19 mouse cellular contexts compared by ENCODE assay signal in the genomic region with DNA sequence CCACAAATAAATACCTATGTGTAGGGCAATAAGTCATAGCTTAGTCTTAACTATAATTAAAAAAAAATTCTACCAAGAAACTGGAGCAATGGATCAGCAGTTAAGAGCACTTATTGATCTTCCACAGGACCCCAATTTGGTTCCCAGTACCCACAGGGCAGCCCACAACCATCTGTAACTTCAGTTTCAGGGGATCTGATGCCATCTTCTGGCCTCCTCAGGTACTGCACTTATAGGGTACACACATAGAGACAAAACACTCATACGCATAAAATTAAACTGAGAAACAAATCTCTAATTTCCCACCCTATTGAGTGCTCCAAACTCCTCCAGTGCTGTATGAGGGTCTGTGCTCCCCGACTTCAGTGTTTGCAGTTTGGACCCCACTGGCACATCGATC. TPM values are rescaled to one million over a fixed set of nuclear protein-coding genes. Genes with fewer than 3 reads are reported as not detected.
DNase-seq lines count a peak whose midpoint lies in the region; ATAC-seq and TF ChIP-seq lines count a peak whose summit lies in the region.
"Had no signal": no experiment of that assay in that cellular context is flagged by ENCODE, and none has a peak within 500 bp of the region (broad histone marks: within the 10 kb centered on the region; RNA-seq: fewer than 3 reads in every experiment).

No protein-coding gene starts in this region.

- no peaks in the 10 kb centered on the region for H3K27me3 ChIP-seq in intestine, postnatal 0 days (replicated peaks; ENCODE audit: control insufficient read depth, insufficient read depth, low read length)
- H3K27me3 ChIP-seq in intestine, embryonic 15.5 days (replicated peaks), result no peaks in the 10 kb centered on the region
- H3K27me3 ChIP-seq in midbrain, embryonic 11.5 days (ENCODE audit: control insufficient read depth, insufficient read depth, low read length), result no peaks in the 10 kb centered on the region
- H3K27me3 ChIP-seq in midbrain, embryonic 10.5 days (ENCODE audit: low read depth, poor library complexity, severe bottlenecking), result no peaks in the 10 kb centered on the region
- no peaks in the 10 kb centered on the region for H3K27me3 ChIP-seq in forebrain, embryonic 10.5 days (ENCODE audit: poor library complexity, severe bottlenecking)
- H3K27me3 ChIP-seq: forebrain, embryonic 15.5 days; hindbrain, embryonic 15.5 days; midbrain, embryonic 12.5 days had no signal

- no peak for ATAC-seq in intestine, postnatal 0 days
- no peak for ATAC-seq in intestine, embryonic 15.5 days
- no peak for ATAC-seq in midbrain, embryonic 11.5 days (ENCODE audit: low FRiP score)
- no peak for ATAC-seq in erythroid progenitor cell, adult 5-6 weeks (replicated peaks; ENCODE audit: low FRiP score, poor library complexity, severe bottlenecking)
- ATAC-seq: forebrain, embryonic 15.5 days had no signal

- peak; percentile 43 for TF ChIP-seq CTCF in intestine, postnatal 0 days (IDR thresholded peaks at IDR 0.05; ENCODE audit: low read depth)
- TF ChIP-seq CTCF in bone marrow, adult 2 months (IDR thresholded peaks at IDR 0.05; ENCODE audit: control insufficient read depth, insufficient read depth, low read length), result peak; percentile 22; the same call in 1 of the 2 replicates

- DNase-seq in midbrain, embryonic 11.5 days (ENCODE audit: low spot score, missing footprints), result peak; percentile 67
- no peak for DNase-seq in midbrain, embryonic 10.5 days (ENCODE audit: low spot score)
- peak; percentile 32 for DNase-seq in CD4-positive helper T cell, adult 2 months (ENCODE audit: low read depth, low spot score)
- DNase-seq in forebrain, embryonic 10.5 days (ENCODE audit: extremely low spot score, low spot score), result no peak
- DNase-seq: adrenal gland, adult 8-10 months; cerebellum, adult 2 months; gastrocnemius, postnatal 10 days; heart, postnatal 14 days; kidney, adult 8-10 months; lung, postnatal 14 days; spleen, adult 18-20 months had no signal

- H3K4me2 ChIP-seq in intestine, postnatal 0 days (replicated peaks; ENCODE audit: low read depth), result no peak overlapping the region
- no peak overlapping the region for H3K4me2 ChIP-seq in intestine, embryonic 15.5 days (replicated peaks)
- no peak overlapping the region for H3K4me2 ChIP-seq in midbrain, embryonic 11.5 days
- H3K4me2 ChIP-seq: forebrain, embryonic 15.5 days; hindbrain, embryonic 15.5 days; midbrain, embryonic 12.5 days had no signal

- no peaks in the 10 kb centered on the region for H3K9me3 ChIP-seq in intestine, postnatal 0 days (ENCODE audit: control insufficient read depth)
- no peaks in the 10 kb centered on the region for H3K9me3 ChIP-seq in intestine, embryonic 15.5 days
- H3K9me3 ChIP-seq in midbrain, embryonic 11.5 days (ENCODE audit: control insufficient read depth, low read length), result peaks cover 3% of the 10 kb centered on the region; the same call in 1 of the 2 replicates
- no peaks in the 10 kb centered on the region; the same call in 1 of the 2 replicates for H3K9me3 ChIP-seq in midbrain, embryonic 10.5 days (replicated peaks)
- H3K9me3 ChIP-seq in forebrain, embryonic 10.5 days, result peaks cover 7% of the 10 kb centered on the region; the same call in 1 of the 2 replicates
- H3K9me3 ChIP-seq: forebrain, embryonic 15.5 days; hindbrain, embryonic 15.5 days; midbrain, embryonic 12.5 days had no signal

- no peaks in the 10 kb centered on the region for H3K36me3 ChIP-seq in intestine, postnatal 0 days (ENCODE audit: control insufficient read depth, insufficient read depth)
- H3K36me3 ChIP-seq in intestine, embryonic 15.5 days, result no peaks in the 10 kb centered on the region
- H3K36me3 ChIP-seq in midbrain, embryonic 11.5 days (ENCODE audit: control insufficient read depth, insufficient read depth, low read length), result no peaks in the 10 kb centered on the region
- no peaks in the 10 kb centered on the region for H3K36me3 ChIP-seq in midbrain, embryonic 10.5 days
- no peaks in the 10 kb centered on the region for H3K36me3 ChIP-seq in forebrain, embryonic 10.5 days (replicated peaks)
- H3K36me3 ChIP-seq: forebrain, embryonic 15.5 days; hindbrain, embryonic 15.5 days; midbrain, embryonic 12.5 days had no signal

- no peak for TF ChIP-seq POLR2A in bone marrow, adult 2 months (IDR thresholded peaks at IDR 0.05; ENCODE audit: borderline replicate concordance, control insufficient read depth, low read depth, low read length)

- no peaks in the 10 kb centered on the region for H3K4me1 ChIP-seq in intestine, postnatal 0 days (replicated peaks; ENCODE audit: control insufficient read depth, insufficient read depth, low read length)
- H3K4me1 ChIP-seq in intestine, embryonic 15.5 days (replicated peaks), result no peaks in the 10 kb centered on the region
- no peaks in the 10 kb centered on the region for H3K4me1 ChIP-seq in midbrain, embryonic 11.5 days (ENCODE audit: control insufficient read depth, insufficient read depth, low read length)
- H3K4me1 ChIP-seq in midbrain, embryonic 10.5 days, result no peaks in the 10 kb centered on the region
- peaks cover 2% of the 10 kb centered on the region for H3K4me1 ChIP-seq in bone marrow, adult 2 months (ENCODE audit: control insufficient read depth, insufficient read depth, low read length)
- peaks cover 7% of the 10 kb centered on the region; the same call in 1 of the 2 replicates for H3K4me1 ChIP-seq in forebrain, embryonic 10.5 days
- H3K4me1 ChIP-seq: forebrain, embryonic 15.5 days; hindbrain, embryonic 15.5 days had no signal

- H3K27ac ChIP-seq in intestine, postnatal 0 days (ENCODE audit: low read depth, low read length), result no peak overlapping the region
- no peak overlapping the region for H3K27ac ChIP-seq in intestine, embryonic 15.5 days
- H3K27ac ChIP-seq in midbrain, embryonic 11.5 days (ENCODE audit: low read depth, low read length), result no peak overlapping the region
- no peak overlapping the region for H3K27ac ChIP-seq in midbrain, embryonic 10.5 days (replicated peaks)
- H3K27ac ChIP-seq in bone marrow, adult 2 months (ENCODE audit: control insufficient read depth, insufficient read depth, low read depth, low read length, poor library complexity), result no peak overlapping the region
- H3K27ac ChIP-seq in forebrain, embryonic 10.5 days, result no peak overlapping the region
- H3K27ac ChIP-seq: forebrain, embryonic 15.5 days; hindbrain, embryonic 15.5 days; midbrain, embryonic 12.5 days had no signal

- 96% methylated on average over 3 of the region's 3 CpGs for WGBS in intestine, postnatal 0 days
- WGBS in intestine, embryonic 15.5 days, result 98% methylated on average over 3 of the region's 3 CpGs
- WGBS in midbrain, embryonic 11.5 days, result 94% methylated on average over 3 of the region's 3 CpGs
- 94% methylated on average over 3 of the region's 3 CpGs for WGBS in midbrain, embryonic 10.5 days
- 87% methylated on average over 3 of the region's 3 CpGs for WGBS in bone marrow, adult 2 months
- WGBS in forebrain, embryonic 10.5 days, result 95% methylated on average over 3 of the region's 3 CpGs

- H3K4me3 ChIP-seq in intestine, postnatal 0 days (ENCODE audit: low read depth, low read length), result no peak overlapping the region
- H3K4me3 ChIP-seq in intestine, embryonic 15.5 days (replicated peaks), result no peak overlapping the region
- no peak overlapping the region for H3K4me3 ChIP-seq in midbrain, embryonic 11.5 days (ENCODE audit: low read depth, low read length)
- no peak overlapping the region for H3K4me3 ChIP-seq in midbrain, embryonic 10.5 days
- H3K4me3 ChIP-seq in bone marrow, adult 2 months (replicated peaks; ENCODE audit: control insufficient read depth, low read depth, low read length), result no peak overlapping the region
- H3K4me3 ChIP-seq in forebrain, embryonic 10.5 days, result no peak overlapping the region
- H3K4me3 ChIP-seq: forebrain, embryonic 15.5 days; hindbrain, embryonic 15.5 days; midbrain, embryonic 12.5 days had no signal

- H3K9ac ChIP-seq in intestine, postnatal 0 days (ENCODE audit: low read depth, low read length), result no peak overlapping the region
- no peak overlapping the region for H3K9ac ChIP-seq in intestine, embryonic 15.5 days
- no peak overlapping the region for H3K9ac ChIP-seq in midbrain, embryonic 11.5 days (ENCODE audit: low read length)
- H3K9ac ChIP-seq: forebrain, embryonic 15.5 days; hindbrain, embryonic 15.5 days; midbrain, embryonic 12.5 days had no signal

RNA-seq across cellular contexts. Expression of gene Lrmp, which starts 12.2 kb away (rescaled TPM):
- 1.1 and 1.4 TPM in 2 replicates for polyA plus RNA-seq in intestine, postnatal 0 days (2015; fragmentation: Nextera tagmentation; extraction: Ambion mirVana)
- 2.7 and 5.8 TPM in 2 replicates for polyA plus RNA-seq in intestine, embryonic 15.5 days (2015; fragmentation: Nextera tagmentation; extraction: Ambion mirVana)
- polyA plus RNA-seq in midbrain, embryonic 11.5 days (2014; fragmentation: Nextera tagmentation; extraction: Ambion mirVana), result 1.4 and 1.9 TPM in 2 replicates
- polyA plus RNA-seq in midbrain, embryonic 10.5 days (2016; fragmentation: Nextera tagmentation; extraction: Ambion mirVana), result 1.7 and 2.6 TPM in 2 replicates
- 98.9 and 193 TPM in 2 replicates for polyA plus RNA-seq in bone marrow, adult 2 months (2011; ENCODE audit: insufficient read depth, insufficient read length, low replicate concordance, missing spikeins)
- polyA plus RNA-seq in forebrain, embryonic 10.5 days (2016; fragmentation: Nextera tagmentation; extraction: Ambion mirVana), result 1.8 and 1.9 TPM in 2 replicates
- 15.5 and 37.5 TPM in 2 replicates for total RNA-seq in erythroid progenitor cell, adult 5-6 weeks (2015; ENCODE audit: low replicate concordance)
- 25.4 and 29.3 TPM in 2 replicates for total RNA-seq in erythroid progenitor cell, adult 5-6 weeks (2017; ENCODE audit: low replicate concordance)

RNA-seq across cellular contexts. Expression of gene Bcat1, which starts 51.7 kb away (rescaled TPM):
- polyA plus RNA-seq in intestine, postnatal 0 days (2015; fragmentation: Nextera tagmentation; extraction: Ambion mirVana), result 0.71 and 1.0 TPM in 2 replicates
- polyA plus RNA-seq in intestine, embryonic 15.5 days (2015; fragmentation: Nextera tagmentation; extraction: Ambion mirVana), result 6.1 and 6.6 TPM in 2 replicates
- polyA plus RNA-seq in midbrain, embryonic 11.5 days (2014; fragmentation: Nextera tagmentation; extraction: Ambion mirVana), result 140 and 150 TPM in 2 replicates
- 139 and 149 TPM in 2 replicates for polyA plus RNA-seq in midbrain, embryonic 10.5 days (2016; fragmentation: Nextera tagmentation; extraction: Ambion mirVana)
- 1.9 and 20.3 TPM in 2 replicates for polyA plus RNA-seq in bone marrow, adult 2 months (2011; ENCODE audit: insufficient read depth, insufficient read length, low replicate concordance, missing spikeins)
- polyA plus RNA-seq in forebrain, embryonic 10.5 days (2016; fragmentation: Nextera tagmentation; extraction: Ambion mirVana), result 135 and 145 TPM in 2 replicates
- not detected in 2 replicates for total RNA-seq in erythroid progenitor cell, adult 5-6 weeks (2015; ENCODE audit: low replicate concordance)
- total RNA-seq in erythroid progenitor cell, adult 5-6 weeks (2017; ENCODE audit: low replicate concordance), result 1.9 TPM in 1 of 2 replicates, not detected in the other
- polyA plus RNA-seq: liver, adult 2 months had no signal

Comparison
In these comparisons a context has a peak if more than half of its experiments do, and no peak if none do; other contexts are left out.
1. DNase-seq: peak in midbrain, embryonic 11.5 days (single experiment) and CD4-positive helper T cell, adult 2 months (single experiment); none in midbrain, embryonic 10.5 days (single experiment) and forebrain, embryonic 10.5 days (single experiment).
2. RNA of gene Lrmp, which starts 12.2 kb away (polyA plus RNA-seq): 98.9 to 193 TPM in bone marrow, adult 2 months; 2.7 to 5.8 TPM in intestine, embryonic 15.5 days, 1.7 to 2.6 TPM in midbrain, embryonic 10.5 days, 1.8 to 1.9 TPM in forebrain, embryonic 10.5 days, 1.4 to 1.9 TPM in midbrain, embryonic 11.5 days and 1.1 to 1.4 TPM in intestine, postnatal 0 days; every median in the first group is over 10 times any median in the second.